Mouse (Mus musculus) duodenum, adult 2 months (tissue): ENCODE results near the gene a. TPM values are rescaled to one million over a fixed set of nuclear protein-coding genes. Genes with fewer than 3 reads are reported as not detected.

ENCODE experiments used
- polyA plus RNA-seq: library from polyadenylated mRNA; depleted of rRNA; stranded (reverse); fragments of >200 nt; gene quantifications from 2 replicates; pipeline ENCODE4 v1.2.3, GENCODE M21; 2012; ENCODE audit warnings: low replicate concordance; rRNA removed

Gene a
- 0.86 and 0.95 TPM in 2 replicates for polyA plus RNA-seq

GRCm38 (mm10) chr2:154790656-154791483 lies at the start of gene a, which contains the start of gene Raly:
TSS of gene a (plus strand) at chr2:154791402.
TSS of gene Raly (plus strand) at chr2:154791096.

DNA sequence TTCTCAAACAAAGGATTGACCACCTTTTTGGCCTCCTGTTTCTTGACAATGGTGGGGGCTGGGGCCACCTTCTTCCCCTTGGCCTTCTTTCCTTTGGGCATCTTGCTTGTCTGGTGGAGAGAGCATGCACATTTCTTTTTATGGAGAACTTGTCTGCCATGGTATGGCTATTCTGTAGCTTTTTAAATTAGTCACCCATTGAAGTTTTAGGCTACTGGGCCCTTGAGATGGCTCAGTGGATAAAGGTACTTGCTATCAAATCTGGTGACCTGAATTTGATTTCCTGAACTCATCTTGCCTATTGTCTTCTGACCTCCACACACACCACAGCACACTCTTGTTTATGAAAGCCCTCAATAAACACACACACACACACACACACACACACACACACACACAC lies 21.3 kb upstream of the a start, which contains the start of gene Gm14214:
Gene Gm14214 (minus strand): TSS at position 101 of the 400 bp plus-strand sequence.

DNA sequence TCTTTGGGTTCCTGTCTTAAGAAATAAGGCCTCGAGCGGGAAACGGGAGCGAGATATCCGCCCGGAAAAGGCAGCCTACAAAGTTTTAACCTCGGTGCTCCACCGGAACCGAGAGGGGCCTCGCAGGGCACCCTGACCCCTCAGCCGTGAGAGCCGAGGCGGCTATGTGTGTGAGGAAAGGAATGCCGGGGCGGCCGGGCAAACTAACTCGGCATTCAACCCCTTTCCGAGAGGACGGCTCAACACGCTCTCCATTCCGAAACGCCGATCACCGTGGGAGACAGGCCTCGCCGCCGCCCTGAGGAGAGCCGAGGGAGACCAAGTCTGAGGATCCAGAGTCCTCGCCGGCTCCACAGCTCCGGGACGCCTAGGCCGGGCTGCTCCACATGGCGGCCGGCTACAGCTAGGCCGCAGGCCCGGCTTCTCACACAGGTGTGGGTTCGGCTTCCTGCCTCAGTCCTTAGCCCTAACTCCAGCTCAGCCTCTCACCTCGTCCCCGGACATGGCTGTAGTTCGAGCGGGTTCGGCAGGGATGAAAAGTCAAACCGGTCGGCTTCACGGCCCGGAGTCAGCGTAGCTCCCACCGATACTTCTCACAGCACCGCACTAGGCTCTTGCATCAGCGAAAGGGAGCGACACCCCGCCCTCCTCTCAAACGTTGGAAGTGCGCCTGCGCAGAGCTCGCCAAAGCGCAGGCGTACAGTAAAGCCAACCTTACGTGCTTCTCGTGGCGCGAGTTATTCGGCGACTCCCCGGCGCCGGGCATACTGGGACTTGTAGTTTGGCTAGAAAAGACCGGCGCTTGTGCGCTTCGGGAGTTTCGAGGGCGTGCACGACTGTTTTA lies 101.2 kb downstream of the a start, which contains the start of gene Eif2s2:
Gene Eif2s2 (minus strand): TSS at position 735 of the 844 bp plus-strand sequence.

GRCm38 (mm10) chr2:155018251-155018755 lies 227.1 kb downstream of the a start, which contains the start of gene Gm14226:
TSS of gene Gm14226 (plus strand) at chr2:155018266.

GRCm38 (mm10) chr2:155073978-155074765 lies 283.0 kb downstream of the a start, which contains the start of gene Ahcy:
TSS of gene Ahcy (minus strand) at chr2:155074497.

Other genes with a start within 250 kb of the a start
- gene 1700003F12Rik, start 244.3 kb upstream of the a start, polyA plus RNA-seq: 0.21 and 1.0 TPM in 2 replicates
- 0.07 and 0.27 TPM in 2 replicates for gene Actl10, start 239.6 kb upstream of the a start, polyA plus RNA-seq
- gene Necab3, start 232.5 kb upstream of the a start, polyA plus RNA-seq: 0.31 and 0.44 TPM in 2 replicates
- gene E2f1, start 221.5 kb upstream of the a start, polyA plus RNA-seq: 6.4 and 8.0 TPM in 2 replicates
- gene Pxmp4, start 187.7 kb upstream of the a start, polyA plus RNA-seq: 32.7 and 43.8 TPM in 2 replicates
- gene Zfp341, start 178.1 kb upstream of the a start, polyA plus RNA-seq: 3.0 and 3.9 TPM in 2 replicates
- 0.33 and 0.58 TPM in 2 replicates for gene 4930519P11Rik, start 178.0 kb upstream of the a start, polyA plus RNA-seq
- 89.8 and 102 TPM in 2 replicates for gene Chmp4b, start 139.7 kb upstream of the a start, polyA plus RNA-seq
- gene Gm14214, start 21.4 kb upstream of the a start, polyA plus RNA-seq: not detected in 2 replicates
- 161 and 261 TPM in 2 replicates for gene Raly, start 306 bp upstream of the a start, polyA plus RNA-seq
- gene Eif2s2, start 101.5 kb downstream of the a start, polyA plus RNA-seq: 0.59 and 1.9 TPM in 2 replicates
- gene Gm14226, start 226.9 kb downstream of the a start, polyA plus RNA-seq: 0.02 TPM in 1 of 2 replicates, not detected in the other